Mouse (Mus musculus) bone marrow macrophage, adult 2 months (primary cell): ENCODE results near the gene Hist1h2br.

Experiments used
- CTCF ChIP-seq: IDR thresholded peaks from 2 replicates; pipeline ENCODE4 v1.5.1; 2012; ENCODE audit warnings: low read depth, mild to moderate bottlenecking, low read length, moderate library complexity
- POLR2A ChIP-seq: IDR thresholded peaks from 2 replicates; pipeline ENCODE4 v1.6.1; 2012; ENCODE audit warnings: mild to moderate bottlenecking, low read depth, low read length, borderline replicate concordance

DNA sequence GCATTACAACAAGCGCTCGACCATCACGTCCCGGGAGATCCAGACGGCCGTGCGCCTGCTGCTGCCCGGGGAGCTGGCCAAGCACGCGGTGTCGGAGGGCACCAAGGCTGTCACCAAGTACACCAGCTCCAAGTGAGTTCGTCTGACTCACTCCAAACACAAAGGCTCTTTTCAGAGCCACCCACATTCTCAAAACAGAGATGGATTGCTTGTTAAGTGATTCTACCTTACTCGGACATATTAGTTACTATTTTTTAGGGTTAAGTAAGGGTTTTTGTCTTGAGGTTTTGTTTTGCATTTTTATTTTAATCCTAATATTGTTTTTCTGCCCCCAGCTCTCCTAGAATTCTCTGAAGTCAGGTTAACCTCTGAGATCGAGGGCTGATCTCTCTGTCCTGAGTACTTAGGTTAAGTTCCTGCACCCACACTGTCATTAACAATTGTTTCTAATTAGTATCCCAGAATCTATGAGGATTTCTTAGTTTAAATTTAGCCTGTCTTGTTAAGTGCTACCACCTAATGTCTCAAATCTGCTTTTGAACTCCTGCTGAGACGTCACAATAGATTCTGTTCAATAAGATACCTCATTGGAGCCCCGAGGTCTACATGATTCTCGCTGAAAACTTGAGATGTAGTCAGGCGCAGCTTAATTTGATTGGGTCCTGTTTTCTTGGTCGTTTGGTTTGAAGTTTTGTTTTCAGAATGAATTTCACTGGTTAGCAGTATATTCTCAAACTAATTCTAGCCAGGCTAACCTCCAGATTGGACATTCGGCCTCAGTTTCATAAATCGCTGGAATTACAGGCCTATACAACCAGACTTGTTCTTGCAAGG lies 45.6 kb upstream of the Hist1h2br start:
- TF ChIP-seq CTCF (no peak), POLR2A (no peak)
